ENCODE assay signal across 25 mouse cellular contexts in the genomic region with DNA sequence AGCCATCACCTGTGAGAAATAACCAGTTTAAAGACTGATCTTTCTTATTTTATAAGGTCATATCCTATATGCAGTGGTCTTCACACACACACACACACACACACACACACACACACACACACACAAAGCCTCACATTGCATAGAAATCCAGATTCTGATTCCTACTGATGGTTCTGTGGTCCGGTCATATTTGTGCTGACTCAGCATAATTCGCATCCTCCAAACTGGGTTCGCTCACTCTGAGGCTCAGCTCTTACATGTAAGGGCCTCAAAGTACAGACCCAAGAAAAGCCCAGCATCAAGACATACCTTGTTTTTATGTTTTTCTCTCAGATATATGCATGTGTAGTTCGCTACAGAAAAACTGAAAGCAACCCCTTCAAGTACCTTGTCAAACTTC. TPM values are rescaled to one million over a fixed set of nuclear protein-coding genes. Genes with fewer than 3 reads are reported as not detected.
"Had no signal": no experiment of that assay in that cellular context is flagged by ENCODE, and none has a peak within 500 bp of the region (broad histone marks: within the 10 kb centered on the region; RNA-seq: fewer than 3 reads in every experiment).

No protein-coding gene starts in this region.

- H3K36me3 ChIP-seq: hindbrain, embryonic 10.5 days; hindbrain, embryonic 12.5 days; intestine, embryonic 15.5 days; limb, embryonic 10.5 days; limb, embryonic 12.5 days had no signal

- H3K9me3 ChIP-seq: hindbrain, embryonic 10.5 days; hindbrain, embryonic 12.5 days; intestine, embryonic 15.5 days; limb, embryonic 10.5 days; limb, embryonic 12.5 days had no signal

- H3K27me3 ChIP-seq: hindbrain, embryonic 12.5 days; intestine, embryonic 15.5 days; limb, embryonic 12.5 days had no signal

- H3K9ac ChIP-seq: hindbrain, embryonic 12.5 days; hindbrain, embryonic 14.5 days; intestine, embryonic 15.5 days; limb, embryonic 12.5 days; liver, embryonic 14.5 days had no signal

- H3K4me3 ChIP-seq: gastrocnemius, adult 2 months; heart, adult 2 months; hindbrain, embryonic 10.5 days; hindbrain, embryonic 12.5 days; intestine, embryonic 15.5 days; layer of hippocampus, adult 2 months; left cerebral cortex, adult 2 months; limb, embryonic 10.5 days; limb, embryonic 12.5 days had no signal

- H3K27ac ChIP-seq: gastrocnemius, adult 2 months; heart, adult 2 months; hindbrain, embryonic 10.5 days; hindbrain, embryonic 12.5 days; hindbrain, embryonic 14.5 days; intestine, embryonic 15.5 days; layer of hippocampus, adult 2 months; left cerebral cortex, adult 2 months; limb, embryonic 10.5 days; limb, embryonic 12.5 days; liver, embryonic 14.5 days had no signal

- DNase-seq: gastrocnemius, adult 2 months; gastrocnemius, postnatal 10 days; gastrocnemius, postnatal 36 days; heart, adult 11 months; heart, adult 2 months; heart, postnatal 10 days; heart, postnatal 4 days; kidney, adult 18-20 months; kidney, adult 8-10 months; kidney, postnatal 10 days; kidney, postnatal 4 days; liver had no signal

- H3K4me2 ChIP-seq: heart, embryonic 11.5 days; hindbrain, embryonic 12.5 days; hindbrain, embryonic 14.5 days; intestine, embryonic 15.5 days; limb, embryonic 12.5 days had no signal

- H3K4me1 ChIP-seq: hindbrain, embryonic 12.5 days; intestine, embryonic 15.5 days; limb, embryonic 12.5 days had no signal

- ATAC-seq: hindbrain, embryonic 16.5 days; inflammation-experienced regulatory T-cells, adult 6 months; intestine, embryonic 15.5 days; intestine, postnatal 0 days had no signal

RNA-seq across cellular contexts. Expression of a gene that starts 39.1 kb away (rescaled TPM):
- total RNA-seq: gastrocnemius, adult 2 months; gastrocnemius, postnatal 36 days; heart, postnatal 4 days had no signal
- polyA plus RNA-seq: inflammation-experienced regulatory T-cells, adult 6 months had no signal
